Comparison of ENCODE assay signal across 8 mouse cellular contexts in genomic region chrX:13345126-13345525, GRCm38 (mm10).
DNase-seq lines count a peak whose midpoint lies in the region; ATAC-seq and TF ChIP-seq lines count a peak whose summit lies in the region.

No protein-coding gene starts in this region.

- H3K36me3 ChIP-seq in heart, embryonic 13.5 days = no peaks in the 10 kb centered on the region
- no peaks in the 10 kb centered on the region for H3K36me3 ChIP-seq in heart, postnatal 0 days (replicated peaks; ENCODE audit: control insufficient read depth, insufficient read depth, low read length)
- H3K36me3 ChIP-seq in midbrain, embryonic 15.5 days (replicated peaks) = no peaks in the 10 kb centered on the region

- TF ChIP-seq EP300 in heart, postnatal 0 days (IDR thresholded peaks at IDR 0.05; ENCODE audit: low read depth) = no peak

- H3K27me3 ChIP-seq in heart, embryonic 13.5 days (replicated peaks) = peaks cover 68% of the 10 kb centered on the region
- H3K27me3 ChIP-seq in heart, postnatal 0 days (ENCODE audit: control insufficient read depth, insufficient read depth, low read length) = no peaks in the 10 kb centered on the region; the same call in 1 of the 2 replicates
- H3K27me3 ChIP-seq in midbrain, embryonic 15.5 days (replicated peaks) = no peaks in the 10 kb centered on the region; the same call in 1 of the 2 replicates

- H3K27ac ChIP-seq in heart, embryonic 13.5 days (replicated peaks) = peak overlapping the region; percentile 92
- H3K27ac ChIP-seq in heart, postnatal 0 days (ENCODE audit: low read depth) = peak overlapping the region; percentile 93
- peak overlapping the region; percentile 94 for H3K27ac ChIP-seq in midbrain, embryonic 15.5 days

- no peak overlapping the region for H3K4me3 ChIP-seq in heart, embryonic 13.5 days
- H3K4me3 ChIP-seq in heart, postnatal 0 days (ENCODE audit: low read depth, low read length) = no peak overlapping the region
- H3K4me3 ChIP-seq in midbrain, embryonic 15.5 days = peak overlapping the region; percentile 12; the same call in 1 of the 2 replicates

- H3K4me1 ChIP-seq in heart, embryonic 13.5 days = peaks cover 16% of the 10 kb centered on the region
- H3K4me1 ChIP-seq in heart, postnatal 0 days (ENCODE audit: control insufficient read depth, insufficient read depth) = no peaks in the 10 kb centered on the region
- peaks cover 19% of the 10 kb centered on the region for H3K4me1 ChIP-seq in midbrain, embryonic 15.5 days

- peak overlapping the region; percentile 70 for H3K4me2 ChIP-seq in heart, embryonic 13.5 days
- H3K4me2 ChIP-seq in heart, postnatal 0 days (ENCODE audit: low read depth, low read length) = 0 out of 2 replicates have a peak overlapping the region, but pooled peaks have one; percentile 9
- H3K4me2 ChIP-seq in midbrain, embryonic 15.5 days = peak overlapping the region; percentile 61

- 0 out of 2 replicates have a peak overlapping the region, but pooled peaks have one; percentile 24 for H3K9ac ChIP-seq in heart, embryonic 13.5 days
- H3K9ac ChIP-seq in heart, postnatal 0 days (replicated peaks; ENCODE audit: low read depth, low read length) = no peak overlapping the region
- 0 out of 2 replicates have a peak overlapping the region, but pooled peaks have one; percentile 29 for H3K9ac ChIP-seq in midbrain, embryonic 15.5 days

- H3K9me3 ChIP-seq in heart, embryonic 13.5 days = no peaks in the 10 kb centered on the region
- H3K9me3 ChIP-seq in heart, postnatal 0 days (replicated peaks; ENCODE audit: control insufficient read depth, low read length) = no peaks in the 10 kb centered on the region
- no peaks in the 10 kb centered on the region for H3K9me3 ChIP-seq in midbrain, embryonic 15.5 days

- 15% methylated on average over 5 of the region's 5 CpGs for WGBS in heart, embryonic 13.5 days
- 34% methylated on average over 5 of the region's 5 CpGs for WGBS in heart, postnatal 0 days
- 10% methylated on average over 5 of the region's 5 CpGs for WGBS in midbrain, embryonic 15.5 days

- TF ChIP-seq CTCF in heart, postnatal 0 days (IDR thresholded peaks at IDR 0.05; ENCODE audit: low read depth) = no peak

- no peak for ATAC-seq in heart, embryonic 13.5 days (ENCODE audit: extremely low read depth, insufficient number of reproducible peaks, low FRiP score, low TSS enrichment)
- ATAC-seq in heart, postnatal 0 days (ENCODE audit: insufficient read depth, low read depth) = no peak
- ATAC-seq in midbrain, embryonic 15.5 days (replicated peaks) = no peak
- no peak for ATAC-seq in activated CD4-positive, CD25-positive, alpha-beta regulatory T cell, adult 4 months

- no peak for DNase-seq in heart, adult 11 months
- peak; percentile 31 for DNase-seq in R1 (ENCODE audit: low read depth, low spot score)
- DNase-seq in heart, postnatal 0 days (ENCODE audit: low spot score) = no peak
- no peak for DNase-seq in left cerebral cortex, adult 9 months (ENCODE audit: low spot score in 2 of 2)
- no peak for DNase-seq in adrenal gland, adult 2 months

Comparison
In these comparisons a context has a peak if more than half of its experiments do, and no peak if none do; other contexts are left out.
1. H3K4me2 ChIP-seq: peak in every context shown above with its lines; median percentile 70 in heart, embryonic 13.5 days; 61 in midbrain, embryonic 15.5 days; 9 in heart, postnatal 0 days.